Mouse (Mus musculus): ENCODE measurements at regions not wholly inside any gene's neighbourhood (a gene's known extent, or its start where the extent isn't known, plus 50 kb on each side); places are given as distances from the start of the nearest gene placed in this dataset.

GRCm38 (mm10) chr11:24682423-24682822 is 604.6 kb downstream of the Bcl11a start:
- Histone ChIP-seq H3K4me3 (replicated peaks) (no peak overlapping the region), H3K27ac (no peak overlapping the region), H3K9ac (no peak overlapping the region), H3K27me3 (peaks cover 59% of the 10 kb centered on the region), H3K9me3 (replicated peaks) (no peaks in the 10 kb centered on the region), H3K36me3 (no peaks in the 10 kb centered on the region), H3K4me2 (no peak overlapping the region), H3K4me1 (no peaks in the 10 kb centered on the region)
- no peak for ATAC-seq (replicated peaks; ENCODE audit: low FRiP score)
- WGBS = 9% methylated on average over 4 of the region's 4 CpGs

GRCm38 (mm10) chr11:24685545-24686467 is 608.0 kb downstream of the Bcl11a start:
- Histone ChIP-seq H3K36me3 (no peaks in the 10 kb centered on the region), H3K9ac (no peak overlapping the region), H3K4me3 (replicated peaks) (no peak overlapping the region), H3K27me3 (peaks cover 69% of the 10 kb centered on the region), H3K4me2 (no peak overlapping the region), H3K4me1 (no peaks in the 10 kb centered on the region), H3K27ac (no peak overlapping the region), H3K9me3 (replicated peaks) (no peaks in the 10 kb centered on the region)
- 33% methylated on average over 16 of the region's 16 CpGs for WGBS
- no peak for ATAC-seq (replicated peaks; ENCODE audit: low FRiP score)

GRCm38 (mm10) chr11:24688160-24688782 is 610.4 kb downstream of the Bcl11a start:
- Histone ChIP-seq H3K27ac (no peak overlapping the region), H3K36me3 (no peaks in the 10 kb centered on the region), H3K9ac (no peak overlapping the region), H3K9me3 (replicated peaks) (no peaks in the 10 kb centered on the region), H3K4me1 (no peaks in the 10 kb centered on the region), H3K4me3 (replicated peaks) (no peak overlapping the region), H3K4me2 (no peak overlapping the region), H3K27me3 (peaks cover 55% of the 10 kb centered on the region)
- no peak for ATAC-seq (replicated peaks; ENCODE audit: low FRiP score)
- WGBS = 90% methylated on average over 2 of the region's 2 CpGs

GRCm38 (mm10) chr11:24689807-24690333 is 612.0 kb downstream of the Bcl11a start:
- H3K4me1 ChIP-seq = no peaks in the 10 kb centered on the region
- no peaks in the 10 kb centered on the region for H3K36me3 ChIP-seq
- H3K9ac ChIP-seq = no peak overlapping the region
- H3K9me3 ChIP-seq (replicated peaks) = no peaks in the 10 kb centered on the region
- no peak for ATAC-seq (replicated peaks; ENCODE audit: low FRiP score)
- H3K4me2 ChIP-seq = no peak overlapping the region
- no peak overlapping the region for H3K27ac ChIP-seq
- no peak overlapping the region for H3K4me3 ChIP-seq (replicated peaks)
- H3K27me3 ChIP-seq = peaks cover 44% of the 10 kb centered on the region
- WGBS = 44% methylated on average over 7 of the region's 7 CpGs

DNA sequence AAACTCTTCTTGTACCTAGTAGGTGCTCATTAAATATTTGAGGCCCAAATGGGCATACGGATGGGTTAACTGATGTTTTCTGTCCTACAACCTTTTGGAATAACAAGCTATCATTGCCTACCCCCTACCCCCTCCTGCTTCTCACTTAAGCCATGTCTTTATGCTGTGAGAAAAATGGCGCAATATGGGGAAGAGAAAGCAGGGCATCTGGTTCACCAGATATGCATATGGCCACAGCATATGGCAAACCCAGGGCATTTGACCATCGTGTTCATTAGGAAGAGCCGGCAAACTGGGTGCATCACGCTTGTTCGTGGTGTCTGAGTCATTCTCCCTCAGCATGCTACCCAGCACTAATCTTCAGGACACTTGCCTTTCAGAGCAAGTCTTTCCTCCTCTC is 616.1 kb downstream of the Bcl11a start:
- H3K9ac ChIP-seq = no peak overlapping the region
- no peaks in the 10 kb centered on the region for H3K4me1 ChIP-seq
- no peak for ATAC-seq (replicated peaks; ENCODE audit: low FRiP score)
- WGBS = 88% methylated on average over 6 of the region's 6 CpGs
- H3K27me3 ChIP-seq = peaks cover 45% of the 10 kb centered on the region
- no peak overlapping the region for H3K4me2 ChIP-seq
- H3K36me3 ChIP-seq = no peaks in the 10 kb centered on the region
- no peak overlapping the region for H3K4me3 ChIP-seq (replicated peaks)
- H3K9me3 ChIP-seq (replicated peaks) = no peaks in the 10 kb centered on the region
- H3K27ac ChIP-seq = no peak overlapping the region

- 51% methylated on average over 5 of the region's 5 CpGs for WGBS
- ATAC-seq (replicated peaks; ENCODE audit: low FRiP score) = no peak
Observed at GRCm38 (mm10) chr11:24695010-24695720, 617.3 kb downstream of the Bcl11a start.

GRCm38 (mm10) chr11:24696561-24696960 is 618.7 kb downstream of the Bcl11a start:
- no peak overlapping the region for H3K4me3 ChIP-seq (replicated peaks)
- H3K4me1 ChIP-seq = no peaks in the 10 kb centered on the region
- no peak overlapping the region for H3K27ac ChIP-seq
- no peak for ATAC-seq (replicated peaks; ENCODE audit: low FRiP score)
- H3K36me3 ChIP-seq = no peaks in the 10 kb centered on the region
- no peak overlapping the region for H3K9ac ChIP-seq
- no peaks in the 10 kb centered on the region for H3K9me3 ChIP-seq (replicated peaks)
- peaks cover 29% of the 10 kb centered on the region for H3K27me3 ChIP-seq
- WGBS = 28% methylated on average over 7 of the region's 7 CpGs
- H3K4me2 ChIP-seq = no peak overlapping the region

More at GRCm38 (mm10) chr11:24695010-24695720, 617.3 kb downstream of the Bcl11a start:
- Histone ChIP-seq H3K36me3 (no peaks in the 10 kb centered on the region), H3K4me3 (replicated peaks) (no peak overlapping the region), H3K9ac (no peak overlapping the region), H3K4me1 (no peaks in the 10 kb centered on the region), H3K27ac (no peak overlapping the region), H3K9me3 (replicated peaks) (no peaks in the 10 kb centered on the region), H3K27me3 (peaks cover 38% of the 10 kb centered on the region), H3K4me2 (no peak overlapping the region)

DNA sequence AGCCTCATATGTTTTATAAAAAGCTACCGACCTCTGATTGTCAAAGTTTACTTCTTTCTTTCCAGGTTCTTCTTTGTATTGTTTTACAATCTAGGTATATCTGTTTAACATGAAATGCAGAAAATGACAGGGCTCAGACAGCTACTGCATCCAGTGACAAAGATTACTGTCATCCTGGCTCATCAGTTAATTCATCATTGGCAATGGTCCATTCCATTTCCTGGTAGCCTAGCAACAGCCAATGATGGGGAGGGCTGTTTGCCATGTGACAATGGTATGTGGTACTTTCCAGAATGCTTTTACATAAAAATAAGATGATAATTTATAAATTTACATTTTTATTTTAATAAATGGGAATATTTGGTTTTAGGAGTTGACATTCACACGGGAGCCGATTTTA is 630.9 kb downstream of the Bcl11a start:
- ATAC-seq (replicated peaks; ENCODE audit: low FRiP score) = no peak
- H3K4me2 ChIP-seq = no peak overlapping the region
- WGBS = 92% methylated on average over 3 of the region's 3 CpGs

DNA sequence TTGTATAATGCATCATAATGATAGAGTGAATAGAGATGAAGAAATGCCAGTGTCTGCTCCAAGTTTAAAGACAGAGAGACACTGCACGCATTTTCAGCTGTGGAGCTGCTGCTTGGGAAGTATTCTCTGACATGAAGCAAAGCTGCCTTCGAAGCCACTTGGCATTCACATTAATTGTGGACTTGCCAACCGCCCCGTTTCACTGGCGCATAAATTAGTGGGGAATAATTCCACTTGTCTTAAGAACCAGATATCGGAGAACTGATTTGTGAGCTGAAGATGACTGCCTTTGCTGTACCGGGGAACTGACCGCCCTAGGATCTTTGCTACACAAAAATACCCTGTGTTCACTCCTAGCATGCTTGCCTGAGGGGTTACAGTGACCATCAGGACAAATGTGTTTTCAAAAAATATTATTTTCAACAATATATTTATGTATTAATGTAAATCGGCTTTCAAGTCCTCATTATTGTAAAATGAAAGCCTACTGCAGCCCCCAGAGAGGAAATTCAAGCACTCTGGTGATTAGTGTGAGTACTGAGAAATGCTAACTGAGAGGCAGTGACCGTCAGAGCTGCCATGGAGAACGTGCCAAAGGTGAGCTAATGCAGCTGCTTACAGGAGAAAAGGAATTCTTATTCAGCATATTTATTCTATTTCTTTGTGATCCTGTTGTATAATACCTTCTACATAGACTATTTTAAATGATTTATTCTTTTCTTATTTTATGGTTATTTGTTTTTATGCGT is 638.9 kb downstream of the Bcl11a start:
- Histone ChIP-seq H3K4me2 (no peak overlapping the region), H3K9me3 (replicated peaks) (no peaks in the 10 kb centered on the region), H3K36me3 (no peaks in the 10 kb centered on the region), H3K9ac (no peak overlapping the region), H3K4me1 (no peaks in the 10 kb centered on the region), H3K4me3 (replicated peaks) (no peak overlapping the region), H3K27me3 (no peaks in the 10 kb centered on the region), H3K27ac (no peak overlapping the region)
- no peak for ATAC-seq (replicated peaks; ENCODE audit: low FRiP score)
- 73% methylated on average over 12 of the region's 12 CpGs for WGBS

More for the DNA sequence above, 630.9 kb downstream of the Bcl11a start:
- Histone ChIP-seq H3K4me1 (no peaks in the 10 kb centered on the region), H3K27ac (no peak overlapping the region), H3K27me3 (no peaks in the 10 kb centered on the region), H3K9me3 (replicated peaks) (no peaks in the 10 kb centered on the region), H3K9ac (no peak overlapping the region), H3K36me3 (no peaks in the 10 kb centered on the region), H3K4me3 (replicated peaks) (no peak overlapping the region)

- H3K9me3 ChIP-seq (replicated peaks) = no peaks in the 10 kb centered on the region
- 81% methylated on average over 5 of the region's 5 CpGs for WGBS
- no peak for ATAC-seq (replicated peaks; ENCODE audit: low FRiP score)
- no peak overlapping the region for H3K9ac ChIP-seq
- H3K27me3 ChIP-seq = no peaks in the 10 kb centered on the region
- H3K36me3 ChIP-seq = no peaks in the 10 kb centered on the region
- H3K4me3 ChIP-seq (replicated peaks) = no peak overlapping the region
- H3K4me1 ChIP-seq = no peaks in the 10 kb centered on the region
- no peak overlapping the region for H3K27ac ChIP-seq
- no peak overlapping the region for H3K4me2 ChIP-seq
Observed at GRCm38 (mm10) chr11:24724259-24724937, 646.5 kb downstream of the Bcl11a start.

- no peak for ATAC-seq (replicated peaks; ENCODE audit: low FRiP score)
- no peaks in the 10 kb centered on the region for H3K4me1 ChIP-seq
- no peak overlapping the region for H3K27ac ChIP-seq
- H3K9me3 ChIP-seq (replicated peaks) = no peaks in the 10 kb centered on the region
- no peaks in the 10 kb centered on the region for H3K27me3 ChIP-seq
- H3K4me2 ChIP-seq = no peak overlapping the region
- H3K9ac ChIP-seq = no peak overlapping the region
- H3K4me3 ChIP-seq (replicated peaks) = no peak overlapping the region
- H3K36me3 ChIP-seq = no peaks in the 10 kb centered on the region
- 53% methylated on average over 3 of the region's 3 CpGs for WGBS
Observed at GRCm38 (mm10) chr11:24726331-24726730, 648.5 kb downstream of the Bcl11a start.
